Mouse (Mus musculus) forebrain, embryonic 12.5 days (tissue): ENCODE results near the gene Adamtsl3. TPM values are rescaled to one million over a fixed set of nuclear protein-coding genes. Genes with fewer than 3 reads are reported as not detected.
"Not testable (repeated sequence)": the region's sequence is repeated elsewhere in the genome, so short reads cannot be mapped to it uniquely, and the experiment has no call there.

ENCODE experiments used
- ATAC-seq: fragments of 200-750 bp; cut with Nextera tagmentation; 2 replicates; pipeline ENCODE4 v1.8.0; 2017; ENCODE audit warnings: moderate TSS enrichment; ENCODE audit not compliant: low FRiP score
- H3K27ac ChIP-seq: fragments of 300-500 bp; sonication (generic); 2 replicates; pipeline ENCODE4 v1.5.1; 2016; ENCODE audit warnings: mild to moderate bottlenecking
- H3K27me3 ChIP-seq: fragments of 300-500 bp; sonication (generic); 2 replicates; pipeline ENCODE4 v1.6.1; 2016; ENCODE audit warnings: mild to moderate bottlenecking
- H3K36me3 ChIP-seq: fragments of 300-500 bp; sonication (generic); replicated peaks from 2 replicates; pipeline ENCODE4 v1.6.1; 2016; ENCODE audit warnings: mild to moderate bottlenecking
- H3K4me1 ChIP-seq: fragments of 300-500 bp; sonication (generic); 2 replicates; pipeline ENCODE4 v1.6.1; 2016
- H3K4me2 ChIP-seq: fragments of 300-500 bp; sonication (generic); 2 replicates; pipeline ENCODE4 v1.6.1; 2016; ENCODE audit warnings: mild to moderate bottlenecking, moderate library complexity
- H3K4me3 ChIP-seq: fragments of 300-500 bp; sonication (generic); replicated peaks from 2 replicates; pipeline ENCODE4 v1.5.1; 2016; ENCODE audit warnings: mild to moderate bottlenecking
- H3K9ac ChIP-seq: fragments of 300-500 bp; sonication (generic); 2 replicates; pipeline ENCODE4 v1.6.1; 2016; ENCODE audit warnings: mild to moderate bottlenecking
- H3K9me3 ChIP-seq: fragments of 300-500 bp; sonication (generic); 2 replicates; pipeline ENCODE4 v1.6.1; 2016
- WGBS: fragments of 180-500 bp; shearing (Covaris S2); methylation state at CpG from one replicate; pipeline ENCODE4 v1.1.7; 2016; 5-methylcytosine and 5-hydroxymethylcytosine counted together
- polyA plus RNA-seq: library from polyadenylated mRNA; unstranded; fragments of >200 nt; fragmentation: Nextera tagmentation; extraction: Ambion mirVana; gene quantifications from 2 replicates; pipeline ENCODE4 v1.2.1, GENCODE M21; 2016

The Adamtsl3 gene
- polyA plus RNA-seq, 1 experiment from 2014 or later = 0.56 TPM

GRCm38 (mm10) chr7:82396869-82397268, 61.4 kb downstream of the Adamtsl3 start:
- Histone ChIP-seq H3K4me1 (peaks cover 24% of the 10 kb centered on the region), H3K4me2 (no peak overlapping the region), H3K27me3 (no peaks in the 10 kb centered on the region), H3K36me3 (no peaks in the 10 kb centered on the region), H3K9me3 (no peaks in the 10 kb centered on the region), H3K27ac (peak overlapping the region; percentile 42; the same call in 1 of the 2 replicates), H3K4me3 (no peak overlapping the region), H3K9ac (no peak overlapping the region)
- 30% methylated on average over 3 of the region's 5 CpGs for WGBS
- no peak for ATAC-seq

GRCm38 (mm10) chr7:82397632-82398031, 62.1 kb downstream of the Adamtsl3 start:
- Histone ChIP-seq H3K27ac (no peak overlapping the region), H3K4me2 (no peak overlapping the region), H3K4me1 (peaks cover 24% of the 10 kb centered on the region), H3K4me3 (no peak overlapping the region), H3K27me3 (no peaks in the 10 kb centered on the region), H3K9me3 (no peaks in the 10 kb centered on the region), H3K36me3 (no peaks in the 10 kb centered on the region), H3K9ac (no peak overlapping the region)
- 74% methylated on average over 8 of the region's 8 CpGs for WGBS
- no peak for ATAC-seq

- no peaks in the 10 kb centered on the region for H3K9me3 ChIP-seq
- 90% methylated on average over 9 of the region's 9 CpGs for WGBS
Observed at GRCm38 (mm10) chr7:82405466-82406045, 70.1 kb downstream of the Adamtsl3 start.

GRCm38 (mm10) chr7:82410966-82411365, 75.5 kb downstream of the Adamtsl3 start:
- no peaks in the 10 kb centered on the region for H3K4me1 ChIP-seq
- H3K4me3 ChIP-seq = no peak overlapping the region
- no peaks in the 10 kb centered on the region for H3K36me3 ChIP-seq
- 79% methylated on average over 4 of the region's 4 CpGs for whole genome bisulfite sequencing
- no peak for ATAC-seq
- H3K27ac ChIP-seq = no peak overlapping the region
- H3K27me3 ChIP-seq = no peaks in the 10 kb centered on the region
- H3K9ac ChIP-seq = no peak overlapping the region
- H3K9me3 ChIP-seq = no peaks in the 10 kb centered on the region
- no peak overlapping the region for H3K4me2 ChIP-seq

More at GRCm38 (mm10) chr7:82405466-82406045, 70.1 kb downstream of the Adamtsl3 start:
- Histone ChIP-seq H3K9ac (no peak overlapping the region), H3K27ac (no peak overlapping the region), H3K4me2 (no peak overlapping the region), H3K4me3 (no peak overlapping the region), H3K27me3 (no peaks in the 10 kb centered on the region), H3K36me3 (no peaks in the 10 kb centered on the region), H3K4me1 (no peaks in the 10 kb centered on the region)
- no peak for ATAC-seq

- ATAC-seq = no peak
- 86% methylated on average over 6 of the region's 6 CpGs for WGBS
- no peaks in the 10 kb centered on the region for H3K27me3 ChIP-seq
- no peak overlapping the region for H3K9ac ChIP-seq
- no peak overlapping the region for H3K4me3 ChIP-seq
- no peaks in the 10 kb centered on the region for H3K4me1 ChIP-seq
- H3K9me3 ChIP-seq = no peaks in the 10 kb centered on the region
- H3K4me2 ChIP-seq = no peak overlapping the region
- no peaks in the 10 kb centered on the region for H3K36me3 ChIP-seq
- no peak overlapping the region for H3K27ac ChIP-seq
Observed at GRCm38 (mm10) chr7:82416653-82417052, 81.2 kb downstream of the Adamtsl3 start.

- H3K9ac ChIP-seq = no peak overlapping the region
- no peak for ATAC-seq
- H3K4me3 ChIP-seq = no peak overlapping the region
- no peak overlapping the region for H3K27ac ChIP-seq
- H3K4me2 ChIP-seq = no peak overlapping the region
- H3K27me3 ChIP-seq = no peaks in the 10 kb centered on the region
- H3K4me1 ChIP-seq = no peaks in the 10 kb centered on the region
- H3K9me3 ChIP-seq = no peaks in the 10 kb centered on the region
- WGBS = 89% methylated on average over 4 of the region's 4 CpGs
- H3K36me3 ChIP-seq = no peaks in the 10 kb centered on the region
Observed at GRCm38 (mm10) chr7:82417053-82417452, 81.6 kb downstream of the Adamtsl3 start.

GRCm38 (mm10) chr7:82420329-82421052, 85.0 kb downstream of the Adamtsl3 start:
- not testable (repeated sequence) for H3K9me3 ChIP-seq, H3K27ac ChIP-seq, H3K4me3 ChIP-seq, H3K4me1 ChIP-seq, H3K4me2 ChIP-seq, H3K36me3 ChIP-seq, H3K27me3 ChIP-seq, ATAC-seq, H3K9ac ChIP-seq
- WGBS = 75% methylated on average over 6 of the region's 6 CpGs

- H3K9me3 ChIP-seq = no peaks in the 10 kb centered on the region
- no peak overlapping the region for H3K9ac ChIP-seq
- H3K4me1 ChIP-seq = no peaks in the 10 kb centered on the region
- no peak overlapping the region for H3K4me3 ChIP-seq
- H3K27ac ChIP-seq = no peak overlapping the region
- H3K4me2 ChIP-seq = no peak overlapping the region
- WGBS = 78% methylated on average over 3 of the region's 3 CpGs
- ATAC-seq = no peak
- H3K27me3 ChIP-seq = no peaks in the 10 kb centered on the region
- H3K36me3 ChIP-seq = no peaks in the 10 kb centered on the region
Observed at GRCm38 (mm10) chr7:82422561-82422960, 87.1 kb downstream of the Adamtsl3 start.

- 92% methylated on average over 2 of the region's 2 CpGs for WGBS
Observed at GRCm38 (mm10) chr7:82423602-82424001, 88.1 kb downstream of the Adamtsl3 start.

GRCm38 (mm10) chr7:82424281-82424680, 88.8 kb downstream of the Adamtsl3 start:
- no peaks in the 10 kb centered on the region for H3K27me3 ChIP-seq
- WGBS = 86% methylated on average over 1 of the region's 1 CpGs
- H3K9ac ChIP-seq = no peak overlapping the region
- H3K4me2 ChIP-seq = no peak overlapping the region
- no peaks in the 10 kb centered on the region for H3K4me1 ChIP-seq
- no peak overlapping the region for H3K27ac ChIP-seq
- no peak overlapping the region for H3K4me3 ChIP-seq
- H3K9me3 ChIP-seq = no peaks in the 10 kb centered on the region
- no peaks in the 10 kb centered on the region for H3K36me3 ChIP-seq
- ATAC-seq = no peak

More at GRCm38 (mm10) chr7:82423602-82424001, 88.1 kb downstream of the Adamtsl3 start:
- Histone ChIP-seq H3K27me3 (no peaks in the 10 kb centered on the region), H3K9ac (no peak overlapping the region), H3K4me3 (no peak overlapping the region), H3K4me1 (no peaks in the 10 kb centered on the region), H3K4me2 (no peak overlapping the region), H3K27ac (no peak overlapping the region), H3K36me3 (no peaks in the 10 kb centered on the region), H3K9me3 (no peaks in the 10 kb centered on the region)
- ATAC-seq = no peak

GRCm38 (mm10) chr7:82425374-82425773, 89.9 kb downstream of the Adamtsl3 start:
- no peak for ATAC-seq
- WGBS = 75% methylated on average over 11 of the region's 11 CpGs
- H3K4me2 ChIP-seq = no peak overlapping the region
- H3K9ac ChIP-seq = no peak overlapping the region
- no peaks in the 10 kb centered on the region for H3K27me3 ChIP-seq
- H3K36me3 ChIP-seq = no peaks in the 10 kb centered on the region
- no peaks in the 10 kb centered on the region for H3K9me3 ChIP-seq
- H3K4me1 ChIP-seq = no peaks in the 10 kb centered on the region
- H3K4me3 ChIP-seq = no peak overlapping the region
- no peak overlapping the region for H3K27ac ChIP-seq

- Histone ChIP-seq H3K27ac (no peak overlapping the region), H3K36me3 (no peaks in the 10 kb centered on the region), H3K27me3 (no peaks in the 10 kb centered on the region), H3K4me2 (no peak overlapping the region), H3K4me3 (no peak overlapping the region), H3K4me1 (no peaks in the 10 kb centered on the region), H3K9me3 (no peaks in the 10 kb centered on the region), H3K9ac (no peak overlapping the region)
- no peak for ATAC-seq
- 88% methylated on average over 4 of the region's 4 CpGs for WGBS
Observed at GRCm38 (mm10) chr7:82429447-82429846, 94.0 kb downstream of the Adamtsl3 start.

- H3K9me3 ChIP-seq = no peaks in the 10 kb centered on the region
- ATAC-seq = no peak
- H3K9ac ChIP-seq = no peak overlapping the region
- H3K27me3 ChIP-seq = no peaks in the 10 kb centered on the region
- H3K4me3 ChIP-seq = no peak overlapping the region
- H3K36me3 ChIP-seq = no peaks in the 10 kb centered on the region
- no peaks in the 10 kb centered on the region for H3K4me1 ChIP-seq
- H3K4me2 ChIP-seq = no peak overlapping the region
- H3K27ac ChIP-seq = no peak overlapping the region
- 76% methylated on average over 2 of the region's 2 CpGs for WGBS
Observed at GRCm38 (mm10) chr7:82431572-82431971, 96.1 kb downstream of the Adamtsl3 start.
